Mouse (Mus musculus) embryonic stem cell, embryonic (primary cell): ENCODE data around the gene Sae1.

Experiments used
- CTCF ChIA-PET, 4 experiments: fragments of 300-600 bp in 2 of 4; fragments of 350-600 bp in 2 of 4; sonication (Branson Sonifier 250); formaldehyde crosslinking; loops; one replicate each; lab custom pipeline; 2022; ENCODE audit warnings: inconsistent platforms in 2 of 4; lab: Charles Lee
- POLR2A ChIA-PET, 4 experiments: fragments of 300-600 bp in 2 of 4; fragments of 350-600 bp in 2 of 4; sonication (Branson Sonifier 250); formaldehyde crosslinking; loops; one replicate each; lab custom pipeline; 2022; ENCODE audit warnings: antibody characterized with exemption in 4 of 4, inconsistent platforms in 1 of 4; lab: Charles Lee

Gene Sae1

GRCm38 (mm10) chr7:16311453-16312004, 76.1 kb downstream of the Sae1 start:
- CTCF ChIA-PET: interaction anchor here in 2 of 4 experiments (0.5 to 3.8 kb wide), 5 partner anchors 16 to 142 kb away, joined by 3 to 28 read pairs (median 12); partner anchors contain the start of gene Inafm1 (in 1 of the 2)
- POLR2A ChIA-PET: interaction anchor here in 3 of 4 experiments (0.6 to 8.9 kb wide), 24 partner anchors 10 to 304 kb away, joined by 3 to 111 read pairs (median 8); partner anchors contain the start of genes Ccdc9 (in 2 of the 3), Arhgap35 (in 1 of the 3), Napa (in 1 of the 3) and Sae1 (in 1 of the 3)

GRCm38 (mm10) chr7:16310521-16311452, 76.8 kb downstream of the Sae1 start:
- POLR2A ChIA-PET: interaction anchor here in 3 of 4 experiments (0.5 to 8.9 kb wide), 33 partner anchors 9 to 304 kb away, joined by 3 to 111 read pairs (median 4); partner anchors contain the start of genes Ccdc9 (in 2 of the 3), Arhgap35 (in 1 of the 3), Inafm1 (in 1 of the 3) and Napa (in 1 of the 3)
- CTCF ChIA-PET: interaction anchor here (0.5 to 4.2 kb wide), 19 partner anchors 11 to 213 kb away, joined by 3 to 32 read pairs (median 4); partner anchors contain the start of gene Inafm1 (in 2 of the 4)

GRCm38 (mm10) chr7:16310020-16310520, 77.5 kb downstream of the Sae1 start:
- POLR2A ChIA-PET: interaction anchor here in 3 of 4 experiments (0.5 to 8.9 kb wide), 29 partner anchors 8 to 305 kb away, joined by 3 to 111 read pairs (median 4); partner anchors contain the start of genes Arhgap35 (in 1 of the 3), Ccdc9 (in 1 of the 3), Inafm1 (in 1 of the 3) and Slc8a2 (in 1 of the 3)
- CTCF ChIA-PET: interaction anchor here (0.6 to 4.2 kb wide), 13 partner anchors 11 to 487 kb away, joined by 3 to 32 read pairs (median 6); partner anchors contain the start of gene Inafm1 (in 1 of the 4)

- POLR2A ChIA-PET: interaction anchor here in 3 of 4 experiments (0.6 to 8.9 kb wide), 22 partner anchors 8 to 166 kb away, joined by 3 to 111 read pairs (median 5); partner anchors contain the start of genes Ccdc9 (in 1 of the 3), Inafm1 (in 1 of the 3) and Zc3h4 (in 1 of the 3)
- CTCF ChIA-PET: interaction anchor here in 3 of 4 experiments (0.7 to 4.2 kb wide), 5 partner anchors 15 to 487 kb away, joined by 4 to 32 read pairs (median 7); no protein-coding TSS in a partner anchor
Observed at GRCm38 (mm10) chr7:16309318-16310019, 78.1 kb downstream of the Sae1 start.

- CTCF ChIA-PET: interaction anchor here in 1 of 4 experiments (4.2 kb wide), 1 partner anchor 14 kb away, joined by 32 read pairs; no protein-coding TSS in a partner anchor
- POLR2A ChIA-PET: interaction anchor here in 3 of 4 experiments (0.6 to 8.9 kb wide), 23 partner anchors 7 to 167 kb away, joined by 3 to 111 read pairs (median 4); partner anchors contain the start of genes Ccdc9 (in 1 of the 3), Inafm1 (in 1 of the 3) and Zc3h4 (in 1 of the 3)
Observed at GRCm38 (mm10) chr7:16308555-16309317, 78.9 kb downstream of the Sae1 start.

GRCm38 (mm10) chr7:16308093-16308492, 79.5 kb downstream of the Sae1 start, which contains the start of gene Bbc3:
Gene Bbc3 (plus strand): TSS chr7:16308393.
- ChIA-PET POLR2A (interaction anchor here in 3 of 4 experiments (0.8 to 8.9 kb wide), 20 partner anchors 7 to 210 kb away, joined by 3 to 111 read pairs (median 6); partner anchors contain the start of genes Ccdc9 (in 2 of the 3), Napa (in 1 of the 3) and Zc3h4 (in 1 of the 3)), CTCF (interaction anchor here (0.6 to 4.2 kb wide), 9 partner anchors 11 to 340 kb away, joined by 3 to 32 read pairs (median 4); no protein-coding TSS in a partner anchor)

- CTCF ChIA-PET: interaction anchor here in 2 of 4 experiments (0.6 to 4.2 kb wide), 6 partner anchors 10 to 156 kb away, joined by 3 to 32 read pairs (median 3); no protein-coding TSS in a partner anchor
- POLR2A ChIA-PET: interaction anchor here in 3 of 4 experiments (0.8 to 8.9 kb wide), 16 partner anchors 8 to 209 kb away, joined by 3 to 111 read pairs (median 6); partner anchors contain the start of genes Ccdc9 (in 2 of the 3), Inafm1 (in 1 of the 3), Napa (in 1 of the 3) and Sae1 (in 1 of the 3)
Observed at GRCm38 (mm10) chr7:16307141-16307540, 80.5 kb downstream of the Sae1 start.

- ChIA-PET CTCF (interaction anchor here in 3 of 4 experiments (0.6 to 1.1 kb wide), 7 partner anchors 11 to 549 kb away, joined by 3 to 15 read pairs (median 3); no protein-coding TSS in a partner anchor), POLR2A (interaction anchor here (0.6 to 7.2 kb wide), 16 partner anchors 8 to 78 kb away, joined by 3 to 67 read pairs (median 4); partner anchors contain the start of genes Ccdc9 (in 2 of the 4), Bbc3 (in 1 of the 4) and Inafm1 (in 1 of the 4))
Observed at GRCm38 (mm10) chr7:16299419-16300035, 88.1 kb downstream of the Sae1 start.

GRCm38 (mm10) chr7:16298927-16299326, 88.7 kb downstream of the Sae1 start:
- ChIA-PET CTCF (interaction anchor here in 1 of 4 experiments (0.6 to 1.1 kb wide), 2 partner anchors 11 to 154 kb away, joined by 3 to 6 read pairs; no protein-coding TSS in a partner anchor), POLR2A (interaction anchor here in 3 of 4 experiments (0.5 to 7.2 kb wide), 14 partner anchors 9 to 270 kb away, joined by 3 to 67 read pairs (median 3); partner anchors contain the start of genes Ccdc9 (in 2 of the 3), Bbc3 (in 1 of the 3) and Inafm1 (in 1 of the 3))

GRCm38 (mm10) chr7:16297616-16298015, 90.0 kb downstream of the Sae1 start:
- CTCF ChIA-PET: interaction anchor here in 3 of 4 experiments (0.6 to 1.3 kb wide), 16 partner anchors 10 to 195 kb away, joined by 3 to 11 read pairs (median 4); partner anchors contain the start of gene Ccdc9 (in 1 of the 3)
- POLR2A ChIA-PET: interaction anchor here in 3 of 4 experiments (0.6 to 5.8 kb wide), 34 partner anchors 9 to 461 kb away, joined by 3 to 82 read pairs (median 5); partner anchors contain the start of genes Bbc3 (in 3 of the 3), Ccdc9 (in 2 of the 3), Inafm1 (in 2 of the 3) and Napa (in 1 of the 3)

- POLR2A ChIA-PET: interaction anchor here in 3 of 4 experiments (0.5 to 5.8 kb wide), 43 partner anchors 11 to 461 kb away, joined by 3 to 82 read pairs (median 4); partner anchors contain the start of genes Bbc3 (in 3 of the 3), Ccdc9 (in 2 of the 3), Inafm1 (in 2 of the 3) and Bicra (in 1 of the 3)
- CTCF ChIA-PET: interaction anchor here in 3 of 4 experiments (0.6 to 1.3 kb wide), 20 partner anchors 10 to 196 kb away, joined by 3 to 11 read pairs (median 4); partner anchors contain the start of gene Ccdc9 (in 1 of the 3)
Observed at GRCm38 (mm10) chr7:16296766-16297390, 90.7 kb downstream of the Sae1 start.

GRCm38 (mm10) chr7:16296146-16296545, 91.5 kb downstream of the Sae1 start:
- ChIA-PET POLR2A (interaction anchor here in 3 of 4 experiments (0.5 to 5.8 kb wide), 20 partner anchors 11 to 151 kb away, joined by 3 to 82 read pairs (median 6); partner anchors contain the start of genes Bbc3 (in 3 of the 3), Inafm1 (in 2 of the 3), Ccdc9 (in 1 of the 3) and Sae1 (in 1 of the 3)), CTCF (interaction anchor here in 1 of 4 experiments (1.0 to 1.3 kb wide), 6 partner anchors 14 to 196 kb away, joined by 3 to 6 read pairs (median 4); no protein-coding TSS in a partner anchor)

- ChIA-PET CTCF (interaction anchor here (0.5 to 2.7 kb wide), 84 partner anchors 9 to 383 kb away, joined by 3 to 54 read pairs (median 6); partner anchors contain the start of genes Ccdc9 (in 4 of the 4), Bbc3 (in 2 of the 4), Inafm1 (in 1 of the 4) and Napa (in 1 of the 4)), POLR2A (interaction anchor here (0.6 to 5.8 kb wide), 101 partner anchors 9 to 516 kb away, joined by 3 to 111 read pairs (median 6); partner anchors contain the start of genes Bbc3 (in 3 of the 4), Ccdc9 (in 3 of the 4), Inafm1 (in 2 of the 4) and Sae1 (in 2 of the 4))
Observed at GRCm38 (mm10) chr7:16295321-16295900, 92.2 kb downstream of the Sae1 start.
